ENCODE assay signal across 15 mouse cellular contexts in the genomic region with DNA sequence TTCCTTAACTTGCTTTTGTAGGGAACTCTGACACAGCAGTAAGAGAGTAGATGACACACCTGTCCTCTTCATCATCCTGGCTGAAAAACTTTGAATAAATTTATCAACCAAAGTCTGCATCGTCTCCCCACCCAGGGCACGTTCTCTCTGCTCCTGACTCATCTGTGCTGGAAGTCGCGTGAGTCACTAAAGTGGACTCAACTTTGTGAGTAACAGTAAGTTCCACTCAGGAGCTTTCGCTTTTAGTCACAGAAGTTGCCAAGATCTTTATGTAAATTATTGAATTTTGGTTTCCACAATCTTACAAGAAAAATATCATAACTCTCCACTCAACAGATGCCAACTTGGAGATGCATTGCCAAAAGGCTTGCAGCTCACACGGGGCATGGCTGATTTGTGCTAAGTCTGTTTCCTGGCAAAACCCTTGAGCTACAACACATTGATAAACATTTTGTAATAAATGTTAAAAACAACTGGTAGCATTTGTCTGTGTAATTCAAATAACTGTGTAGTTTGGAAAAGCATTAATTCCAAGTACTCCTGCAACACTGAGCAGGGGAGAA. TPM values are rescaled to one million over a fixed set of nuclear protein-coding genes. Genes with fewer than 3 reads are reported as not detected.
A peak's percentile ranks its signal among the peaks of the same experiment; 100 is the strongest.
DNase-seq lines count a peak whose midpoint lies in the region; ATAC-seq and TF ChIP-seq lines count a peak whose summit lies in the region.
"Had no signal": no experiment of that assay in that cellular context is flagged by ENCODE, and none has a peak within 500 bp of the region (broad histone marks: within the 10 kb centered on the region; RNA-seq: fewer than 3 reads in every experiment).

No protein-coding gene starts in this region.

- no peaks in the 10 kb centered on the region for H3K36me3 ChIP-seq in C2C12 (ENCODE audit: control insufficient read depth, insufficient read depth)
- H3K36me3 ChIP-seq: kidney, embryonic 15.5 days; liver, embryonic 13.5 days; stomach, embryonic 15.5 days had no signal

- CTCF ChIA-PET in Patski (lab: Charles Lee) = interaction anchor here (0.9 to 2.1 kb wide), 5 partner anchors 9 to 192 kb away, joined by 3 to 10 read pairs (median 3); no protein-coding TSS in a partner anchor

- no peak overlapping the region for H3ac ChIP-seq in C2C12 (ENCODE audit: control insufficient read depth, insufficient read length, low read depth)

- peak; percentile 87 for ATAC-seq in Patski

- peak; percentile 7 to 27 for DNase-seq in left cerebral cortex, adult 18-20 months (ENCODE audit: low spot score in 2 of 2)
- DNase-seq in left cerebral cortex, adult 2 months (ENCODE audit: extremely low spot score in 1 of 2, low spot score in 2 of 2) = no peak
- no peak for DNase-seq in Patski (ENCODE audit: low read depth, low spot score)
- peak; percentile 11 to 14 for DNase-seq in left cerebral cortex, postnatal 36 days (ENCODE audit: low spot score in 2 of 2)
- DNase-seq in embryo, embryonic 10 days (ENCODE audit: low spot score) = no peak
- no peak for DNase-seq in spleen, postnatal 14 days (ENCODE audit: low spot score in 2 of 2)
- no peak for DNase-seq in testis, postnatal 14 days (ENCODE audit: low spot score)
- DNase-seq: cerebellum, postnatal 25 days; gastrocnemius, postnatal 36 days; heart, postnatal 36 days; liver, embryonic 13.5 days; thymus, postnatal 36 days had no signal

- in situ Hi-C loops in Patski (cut with MboI; ENCODE audit: low pct_unique_long_range_greater_than_20kb) = no loop called here

- no peaks in the 10 kb centered on the region for H3K79me2 ChIP-seq in C2C12 (ENCODE audit: control insufficient read depth, insufficient read depth)

- no peak overlapping the region for H3K27ac ChIP-seq in left cerebral cortex, adult 2 months
- H3K27ac ChIP-seq: kidney, embryonic 15.5 days; liver, embryonic 13.5 days; stomach, embryonic 15.5 days had no signal

- POLR2A ChIA-PET in Patski (lab: Charles Lee) = interaction anchor here (0.7 kb wide), 1 partner anchor 14 kb away, joined by 3 read pairs; no protein-coding TSS in a partner anchor

- H3K79me3 ChIP-seq in C2C12 (ENCODE audit: low read depth) = no peaks in the 10 kb centered on the region

- intact Hi-C loops in left cerebral cortex, adult 2 months (cut with DNase I) = loop anchor here (2.0 kb wide), 1 partner anchor 17 kb away; no protein-coding TSS in a partner anchor
- intact Hi-C loops in left cerebral cortex, postnatal 36 days (cut with DNase I) = no loop called here

- no peaks in the 10 kb centered on the region for H3K27me3 ChIP-seq in C2C12 (ENCODE audit: control insufficient read depth, insufficient read depth, insufficient read length)
- H3K27me3 ChIP-seq in Patski = no peaks in the 10 kb centered on the region
- H3K27me3 ChIP-seq: kidney, embryonic 15.5 days; liver, embryonic 13.5 days; stomach, embryonic 15.5 days had no signal

- H3K4me3 ChIP-seq in left cerebral cortex, adult 2 months = no peak overlapping the region
- no peak overlapping the region for H3K4me3 ChIP-seq in C2C12 (ENCODE audit: insufficient read depth, poor library complexity, severe bottlenecking)
- H3K4me3 ChIP-seq: kidney, embryonic 15.5 days; liver, embryonic 13.5 days; stomach, embryonic 15.5 days had no signal

- no peak for TF ChIP-seq CTCF in left cerebral cortex, adult 2 months (IDR thresholded peaks at IDR 0.05)
- no peak for TF ChIP-seq CTCF in C2C12 (IDR thresholded peaks at IDR 0.05; ENCODE audit: control insufficient read depth, insufficient read depth, insufficient read length)
- no peak for TF ChIP-seq CTCF in Patski (IDR thresholded peaks at IDR 0.05)

TF ChIP-seq in C2C12, 6 proteins besides CTCF, POLR2A, EP300 and RAD21:
- TF ChIP-seq FOSL1 (IDR thresholded peaks at IDR 0.05; ENCODE audit: insufficient read depth, low read length, poor library complexity, severe bottlenecking) (peak; percentile 69), MAX (IDR thresholded peaks at IDR 0.05) (peak; percentile 44), MYOG (IDR thresholded peaks at IDR 0.05; ENCODE audit: control insufficient read depth, extremely low read depth, insufficient read length) (no peak)

RNA-seq across cellular contexts. Expression of a gene that starts 40.7 kb away (rescaled TPM):
- total RNA-seq in left cerebral cortex, adult 18-20 months (2021) = 1 to 10 TPM; 3.2 to 4.7 TPM
- total RNA-seq in left cerebral cortex, adult 2 months (2021) = 1 to 10 TPM; 5.4 to 6.9 TPM
- polyA plus RNA-seq in C2C12 (2012; fragmentation: generic; extraction: Trizol) = 11.5 TPM
- polyA plus RNA-seq in Patski (2021) = 23.5 TPM
- total RNA-seq in left cerebral cortex, postnatal 36 days (2021) = 1 to 10 TPM; 5.9 to 7.2 TPM

Comparison
In these comparisons a context has a peak if more than half of its experiments do, and no peak if none do; other contexts are left out.
1. DNase-seq: peak in left cerebral cortex, adult 18-20 months (2 of 2) and left cerebral cortex, postnatal 36 days (2 of 2); none in left cerebral cortex, adult 2 months (0 of 2), Patski (single experiment), embryo, embryonic 10 days (single experiment), spleen, postnatal 14 days (0 of 2) and testis, postnatal 14 days (single experiment).